Mouse (Mus musculus): ENCODE results near the gene Ncapd3.

Ncapd3 gene

GRCm38 (mm10) chr9:27123947-27124346, 94.0 kb downstream of the Ncapd3 start:
- no peak for DNase-seq (ENCODE audit: low spot score in 2 of 2)

DNA sequence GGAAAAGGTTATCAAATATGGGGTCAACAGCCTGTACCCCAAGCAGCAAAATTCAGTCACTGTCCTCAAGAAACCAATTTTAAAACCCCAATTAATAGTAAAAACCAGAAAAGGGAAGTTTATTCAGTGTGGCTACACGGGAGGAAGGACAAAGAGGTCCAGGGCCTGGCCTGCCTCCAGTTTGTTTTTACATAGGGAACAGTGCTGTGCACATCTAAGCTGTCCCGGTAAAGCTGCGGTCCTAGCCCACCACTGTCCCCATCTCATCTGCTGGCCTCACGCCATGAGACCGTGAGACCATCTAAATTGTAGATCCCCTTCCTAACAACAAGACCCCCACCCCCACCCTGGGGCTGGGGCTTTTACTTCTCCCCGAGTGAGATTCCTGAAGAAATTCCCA, 95.5 kb downstream of the Ncapd3 start:
- DNase-seq (ENCODE audit: low spot score in 2 of 2) = no peak

GRCm38 (mm10) chr9:27126543-27126942, 96.6 kb downstream of the Ncapd3 start:
- DNase-seq (ENCODE audit: low spot score in 2 of 2) = no peak

DNA sequence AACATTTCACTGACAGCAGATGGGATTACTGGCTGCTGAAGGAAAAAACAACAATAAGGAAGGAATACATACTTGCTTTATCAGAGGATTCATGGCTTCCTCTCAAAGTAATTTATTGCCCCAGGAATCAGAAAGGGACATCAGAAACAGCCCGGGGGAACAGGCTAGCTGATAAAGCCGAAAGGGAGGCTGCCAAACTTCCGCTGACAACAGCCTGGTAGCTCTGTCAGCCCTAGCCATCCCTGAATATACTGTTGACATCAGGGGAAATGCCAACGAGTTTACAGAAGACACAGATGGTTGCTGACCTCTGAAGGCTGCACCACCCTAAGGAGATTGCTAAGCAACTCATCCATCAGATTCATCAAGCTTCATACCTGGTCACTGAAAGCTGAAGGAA, 98.7 kb downstream of the Ncapd3 start:
- DNase-seq (ENCODE audit: low spot score in 2 of 2) = no peak

DNA sequence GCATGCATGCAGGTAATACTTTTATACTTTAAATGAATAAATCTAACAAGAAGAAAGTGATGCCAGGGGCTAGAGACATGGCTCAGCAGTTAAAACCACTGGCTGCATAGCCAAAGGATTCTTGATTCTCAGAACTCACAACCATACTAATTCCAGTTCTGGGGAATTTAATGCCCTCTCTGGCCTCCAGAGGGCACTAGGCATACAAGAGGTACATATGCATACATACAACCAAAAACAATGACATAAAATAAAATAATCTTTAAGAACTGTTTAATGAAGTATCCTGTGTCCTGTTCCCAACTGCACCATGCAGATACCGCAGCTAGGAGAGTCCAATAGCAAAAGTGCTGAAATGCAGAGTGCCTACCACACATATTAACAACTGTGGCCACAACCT, 104.4 kb downstream of the Ncapd3 start:
- no peak for DNase-seq (ENCODE audit: low spot score in 2 of 2)

DNA sequence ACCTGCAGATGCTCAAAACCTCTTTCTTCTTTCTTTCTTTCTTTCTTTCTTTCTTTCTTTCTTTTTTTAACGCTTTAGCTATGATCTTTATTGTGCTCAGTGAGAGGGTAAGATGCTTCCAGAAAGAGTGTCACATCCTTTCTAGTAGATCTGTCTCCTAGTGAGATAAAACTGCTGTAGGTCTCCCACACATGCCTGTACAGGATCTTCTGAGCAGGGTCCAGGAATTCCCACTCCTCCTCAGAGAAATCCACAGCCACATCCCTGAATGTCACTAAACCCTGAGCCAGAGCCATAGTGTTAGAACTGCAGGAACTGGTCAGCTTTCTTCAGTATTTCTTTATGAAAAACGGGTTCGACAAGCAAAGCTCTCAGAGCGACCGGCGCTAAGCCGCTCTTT, 105.4 kb downstream of the Ncapd3 start:
- DNase-seq (ENCODE audit: low spot score in 2 of 2) = no peak

DNA sequence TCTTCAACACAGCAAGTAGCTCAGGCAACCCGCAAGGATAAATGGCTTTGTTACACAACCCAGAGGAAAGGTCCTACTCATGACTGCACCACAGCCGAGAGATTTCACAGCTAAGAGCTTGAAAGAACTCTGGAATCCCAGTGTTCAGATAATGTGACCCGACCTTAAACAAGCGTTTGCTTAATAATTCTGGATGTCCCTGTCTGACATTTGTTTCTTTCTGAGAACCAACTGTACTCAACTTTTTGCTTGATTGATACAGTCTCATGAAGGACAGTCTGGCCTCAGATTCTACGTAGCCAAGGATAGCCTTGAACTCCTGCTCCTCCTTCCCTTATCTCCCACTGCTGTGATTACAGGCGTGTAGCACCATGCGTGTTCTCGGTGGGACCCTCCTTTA, 106.7 kb downstream of the Ncapd3 start:
- no peak for DNase-seq (ENCODE audit: low spot score in 2 of 2)

DNA sequence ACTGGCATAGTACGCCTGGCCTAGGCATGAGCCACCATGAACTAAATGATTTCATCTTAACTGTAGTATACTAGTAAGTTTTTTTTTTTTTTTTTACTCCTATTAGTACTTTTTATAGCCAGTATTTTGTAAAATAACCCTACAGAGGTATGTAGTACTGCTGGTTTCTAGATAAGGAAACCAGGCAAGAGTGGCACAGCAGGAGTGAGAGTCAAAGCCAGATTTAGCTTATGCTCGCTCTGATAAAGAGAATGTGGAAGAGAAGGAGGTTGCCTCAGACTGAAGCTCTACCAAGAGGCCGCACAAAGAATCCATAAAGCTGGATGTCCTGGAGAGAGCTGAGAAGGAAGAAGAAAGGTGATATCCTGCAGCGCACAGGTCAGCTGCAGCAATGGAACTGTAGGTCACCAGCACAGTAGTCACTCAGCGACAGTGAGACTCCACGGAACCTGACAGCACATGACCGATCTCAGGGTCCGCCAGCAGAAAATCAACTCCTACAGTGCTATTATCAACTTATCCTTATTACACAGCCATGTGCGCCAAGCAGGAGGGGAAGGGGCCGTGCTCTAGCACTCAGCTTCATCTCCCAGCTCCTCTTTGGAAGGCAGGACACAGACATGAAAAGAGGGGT, 110.6 kb downstream of the Ncapd3 start:
- DNase-seq (ENCODE audit: low spot score in 2 of 2) = no peak

DNA sequence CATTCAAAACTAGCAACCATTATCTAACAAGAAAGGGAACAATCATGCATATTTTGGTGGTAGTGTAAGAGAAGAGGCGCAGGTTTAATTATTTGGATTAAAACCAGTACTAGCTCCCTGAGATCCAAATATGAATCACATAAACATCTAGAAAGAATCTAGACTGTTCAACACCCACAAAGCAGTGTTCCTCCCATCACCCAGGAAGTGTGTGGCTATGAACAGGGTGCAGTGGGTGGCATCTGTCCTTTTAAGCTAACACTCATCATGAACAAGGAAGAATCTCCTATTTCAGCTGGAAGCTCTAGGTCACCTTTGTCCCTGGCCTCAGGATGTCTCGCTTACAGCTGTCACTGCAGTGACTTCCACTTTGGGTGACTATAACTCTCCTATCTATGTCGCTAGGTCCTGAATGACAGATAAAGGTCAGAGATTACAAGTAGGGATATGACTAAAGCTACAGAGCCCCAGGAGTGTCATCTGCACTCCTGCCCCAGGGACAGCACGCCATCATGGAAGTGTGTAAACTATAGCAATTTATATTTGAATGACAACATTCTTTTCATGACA, 114.4 kb downstream of the Ncapd3 start:
- DNase-seq (ENCODE audit: low spot score in 2 of 2) = no peak
